Mouse (Mus musculus) embryonic fibroblast, embryonic 13.5 days (primary cell): Measurements from ENCODE around the gene Cplane1. TPM values are rescaled to one million over a fixed set of nuclear protein-coding genes. Genes with fewer than 3 reads are reported as not detected.
"Not testable (repeated sequence)": the region's sequence is repeated elsewhere in the genome, so short reads cannot be mapped to it uniquely, and the experiment has no call there.

Experiments used
- H3K27ac ChIP-seq: 2 replicates; pipeline ENCODE4 v1.5.1; 2012; ENCODE audit warnings: low read length, control low read depth, inconsistent platforms; ENCODE audit not compliant: insufficient read depth
- H3K4me1 ChIP-seq: 2 replicates; pipeline ENCODE4 v1.6.1; 2011; ENCODE audit warnings: low read length; ENCODE audit not compliant: control insufficient read depth, insufficient read depth
- H3K4me3 ChIP-seq: 2 replicates; pipeline ENCODE4 v1.5.1; 2011; ENCODE audit warnings: mild to moderate bottlenecking, control low read depth, low read length; ENCODE audit not compliant: insufficient read depth
- CTCF ChIP-seq: IDR thresholded peaks from 2 replicates; pipeline ENCODE4 v1.5.1; 2011; ENCODE audit warnings: mild to moderate bottlenecking, control low read depth, low read length, moderate library complexity, borderline replicate concordance; ENCODE audit not compliant: insufficient read depth
- POLR2A ChIP-seq: IDR thresholded peaks from 2 replicates; pipeline ENCODE4 v1.6.1; 2011; ENCODE audit warnings: low read depth, mild to moderate bottlenecking, control low read depth, low read length, moderate library complexity
- polyA plus RNA-seq: library from polyadenylated mRNA; stranded (reverse); fragments of >200 nt; gene quantifications from 2 replicates; pipeline ENCODE4 v1.2.4, GENCODE M21; 2011; ENCODE audit warnings: low read depth; ENCODE audit not compliant: missing spikeins, insufficient read length

Cplane1 gene
- polyA plus RNA-seq, 1 experiment = 29.7 TPM

GRCm38 (mm10) chr15:8208362-8208761, 39.5 kb downstream of the Cplane1 start:
- H3K4me3 ChIP-seq = no peak overlapping the region
- no peak overlapping the region for H3K27ac ChIP-seq
- H3K4me1 ChIP-seq = no peaks in the 10 kb centered on the region
- TF ChIP-seq CTCF (no peak), POLR2A (no peak)

- Histone ChIP-seq H3K4me3 (no peak overlapping the region), H3K4me1 (no peaks in the 10 kb centered on the region), H3K27ac (no peak overlapping the region)
- TF ChIP-seq POLR2A = no peak
- TF ChIP-seq CTCF = no peak
These were observed 45.9 kb downstream of the Cplane1 start for GRCm38 (mm10) chr15:8214811-8215210.

- not testable (repeated sequence) for H3K4me1 ChIP-seq, H3K4me3 ChIP-seq
- H3K27ac ChIP-seq = peak overlapping the region; percentile 80; the same call in 1 of the 2 replicates
These were observed 65.3 kb downstream of the Cplane1 start for GRCm38 (mm10) chr15:8234167-8234566.

GRCm38 (mm10) chr15:8265946-8266345, 97.0 kb downstream of the Cplane1 start:
- no peak overlapping the region for H3K27ac ChIP-seq
- TF ChIP-seq POLR2A = no peak
- no peak for TF ChIP-seq CTCF
- H3K4me3 ChIP-seq = no peak overlapping the region
- H3K4me1 ChIP-seq = no peaks in the 10 kb centered on the region

GRCm38 (mm10) chr15:8267211-8267610, 98.3 kb downstream of the Cplane1 start:
- no peak overlapping the region for H3K4me3 ChIP-seq
- TF ChIP-seq POLR2A = no peak
- TF ChIP-seq CTCF = no peak
- H3K27ac ChIP-seq = no peak overlapping the region
- peaks cover 3% of the 10 kb centered on the region; the same call in 1 of the 2 replicates for H3K4me1 ChIP-seq

DNA sequence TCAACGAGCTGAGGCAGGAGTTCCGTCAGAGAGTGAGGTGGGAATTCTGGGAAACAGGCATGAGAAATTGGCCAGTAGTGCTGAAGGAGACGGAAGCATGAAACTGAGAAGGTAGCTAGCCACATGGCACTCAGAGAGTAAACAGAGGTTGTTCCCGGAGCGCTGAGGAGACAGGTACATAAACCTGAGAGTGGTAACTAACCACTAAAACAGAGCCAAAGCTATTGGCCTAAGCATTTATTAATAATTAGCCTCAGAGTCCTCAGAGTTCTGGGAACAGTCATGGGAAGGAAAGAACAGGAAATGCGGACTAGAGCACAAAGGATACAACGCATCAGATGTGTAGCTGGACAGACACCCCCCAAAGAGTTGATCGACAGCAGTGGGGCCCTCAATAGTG, 99.3 kb downstream of the Cplane1 start:
- Histone ChIP-seq H3K27ac (no peak overlapping the region), H3K4me1 (peaks cover 3% of the 10 kb centered on the region; the same call in 1 of the 2 replicates), H3K4me3 (no peak overlapping the region)
- TF ChIP-seq POLR2A (no peak), CTCF (no peak)

GRCm38 (mm10) chr15:8271952-8272351, 103.0 kb downstream of the Cplane1 start:
- Histone ChIP-seq H3K27ac (no peak overlapping the region), H3K4me3 (no peak overlapping the region), H3K4me1 (peaks cover 3% of the 10 kb centered on the region; the same call in 1 of the 2 replicates)
- TF ChIP-seq CTCF = no peak
- TF ChIP-seq POLR2A = no peak

GRCm38 (mm10) chr15:8277916-8278315, 109.0 kb downstream of the Cplane1 start:
- H3K4me3 ChIP-seq, H3K4me1 ChIP-seq: not testable (repeated sequence)
- H3K27ac ChIP-seq = peak overlapping the region; percentile 34; the same call in 1 of the 2 replicates

GRCm38 (mm10) chr15:8279320-8279779, 110.4 kb downstream of the Cplane1 start:
- no peak overlapping the region for H3K27ac ChIP-seq
- no peaks in the 10 kb centered on the region for H3K4me1 ChIP-seq
- no peak overlapping the region for H3K4me3 ChIP-seq
- TF ChIP-seq POLR2A (no peak), CTCF (no peak)

GRCm38 (mm10) chr15:8279929-8280610, 111.2 kb downstream of the Cplane1 start:
- Histone ChIP-seq H3K27ac (no peak overlapping the region), H3K4me1 (no peaks in the 10 kb centered on the region), H3K4me3 (no peak overlapping the region)
- TF ChIP-seq CTCF (no peak), POLR2A (no peak)
